Mouse (Mus musculus) urinary bladder, postnatal 0 days (tissue): ENCODE measurements around the gene Gm10352. TPM values are rescaled to one million over a fixed set of nuclear protein-coding genes. Genes with fewer than 3 reads are reported as not detected.

Experiments
- polyA plus RNA-seq: library from polyadenylated mRNA; unstranded; fragments of >200 nt; fragmentation: Nextera tagmentation; extraction: Ambion mirVana; gene quantifications from 2 replicates; pipeline ENCODE4 v1.2.1, GENCODE M21; 2015

Gene Gm10352
- polyA plus RNA-seq: not detected in 2 replicates

DNA sequence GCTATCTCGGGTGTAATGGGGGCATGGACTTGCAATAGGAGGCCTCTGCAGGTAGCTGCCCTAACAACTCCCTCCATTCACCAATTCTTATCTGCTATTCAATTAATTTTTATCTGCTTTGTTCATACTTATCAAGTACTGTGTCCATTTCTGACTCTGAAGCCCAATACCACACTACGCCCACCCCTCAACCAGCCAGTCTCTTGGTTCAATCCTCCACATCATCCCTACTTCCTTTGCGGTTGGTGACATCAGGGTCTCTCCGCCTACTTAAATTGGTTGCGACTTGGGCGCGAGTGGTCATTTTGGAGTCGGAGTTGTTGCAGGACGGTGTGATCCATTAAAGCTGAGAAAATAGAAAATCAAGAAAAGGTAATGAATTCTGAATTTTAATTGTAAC, at the start of gene Gm10352:
Gene Gm10352, plus strand, starts transcription at position 301 of the 400 bp plus-strand sequence.

DNA sequence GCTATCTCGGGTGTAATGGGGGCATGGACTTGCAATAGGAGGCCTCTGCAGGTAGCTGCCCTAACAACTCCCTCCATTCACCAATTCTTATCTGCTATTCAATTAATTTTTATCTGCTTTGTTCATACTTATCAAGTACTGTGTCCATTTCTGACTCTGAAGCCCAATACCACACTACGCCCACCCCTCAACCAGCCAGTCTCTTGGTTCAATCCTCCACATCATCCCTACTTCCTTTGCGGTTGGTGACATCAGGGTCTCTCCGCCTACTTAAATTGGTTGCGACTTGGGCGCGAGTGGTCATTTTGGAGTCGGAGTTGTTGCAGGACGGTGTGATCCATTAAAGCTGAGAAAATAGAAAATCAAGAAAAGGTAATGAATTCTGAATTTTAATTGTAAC, 31.5 kb downstream of the Gm10352 start, which contains the start of gene Gm29289:
Gene Gm29289, plus strand, starts transcription at position 301 of the 400 bp plus-strand sequence.

Other genes starting within 250 kb of the Gm10352 start
- gene Sry, start 237.3 kb upstream of the Gm10352 start, polyA plus RNA-seq: not detected in 2 replicates
- not detected in 2 replicates for gene H2al2b, start 180.3 kb upstream of the Gm10352 start, polyA plus RNA-seq
- not detected in 2 replicates for gene Gm4064, start 104.8 kb upstream of the Gm10352 start, polyA plus RNA-seq
- gene Rbmy, start 70.3 kb upstream of the Gm10352 start, polyA plus RNA-seq: not detected in 2 replicates
- not detected in 2 replicates for gene Gm10256, start 70.3 kb upstream of the Gm10352 start, polyA plus RNA-seq
- not detected in 2 replicates for gene Gm29289, start 31.6 kb downstream of the Gm10352 start, polyA plus RNA-seq